Mouse (Mus musculus): Measurements from ENCODE around the gene P3h2.

P3h2 gene

DNA sequence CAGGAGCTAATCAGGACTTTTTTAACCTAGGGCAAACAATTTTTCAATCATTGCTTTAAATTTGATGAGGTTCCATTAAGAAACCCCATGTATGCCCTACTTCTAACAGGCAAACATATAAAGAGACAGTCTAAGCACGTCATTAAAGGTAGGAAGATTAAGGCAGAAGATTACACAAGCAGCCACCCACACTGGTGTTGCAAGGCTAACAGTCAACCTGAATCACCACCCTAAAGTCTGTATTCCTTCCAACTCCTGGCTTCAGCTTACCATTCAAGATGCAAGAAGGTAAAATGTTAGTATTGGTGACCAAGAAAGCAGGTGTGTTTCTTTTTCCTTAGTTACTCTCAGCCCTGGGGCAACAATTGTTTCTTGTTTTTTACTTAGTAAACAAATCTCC is 193.4 kb downstream of the P3h2 start:
- in situ Hi-C loops (cut with MboI; ENCODE audit: low sequenced_read_pairs), result no loop called here

Data from CH12F3 (cell line).